Mouse (Mus musculus) A20 (cell line): Measurements from ENCODE around the gene Mcpt1.
"Not testable (repeated sequence)": the region's sequence is repeated elsewhere in the genome, so short reads cannot be mapped to it uniquely, and the experiment has no call there.

Experiments
- DNase-seq: peaks from one replicate; pipeline ENCODE4 v3.0.0-alpha.2; 2011; ENCODE audit warnings: low read depth, low spot score

The Mcpt1 gene

GRCm38 (mm10) chr14:56017671-56018070 lies at the start of gene Mcpt1:
TSS of gene Mcpt1 (plus strand) at chr14:56017971.
- DNase-seq, result not testable (repeated sequence)

- not testable (repeated sequence) for DNase-seq
Measured at GRCm38 (mm10) chr14:55987464-55987863, 30.3 kb upstream of the Mcpt1 start.

DNA sequence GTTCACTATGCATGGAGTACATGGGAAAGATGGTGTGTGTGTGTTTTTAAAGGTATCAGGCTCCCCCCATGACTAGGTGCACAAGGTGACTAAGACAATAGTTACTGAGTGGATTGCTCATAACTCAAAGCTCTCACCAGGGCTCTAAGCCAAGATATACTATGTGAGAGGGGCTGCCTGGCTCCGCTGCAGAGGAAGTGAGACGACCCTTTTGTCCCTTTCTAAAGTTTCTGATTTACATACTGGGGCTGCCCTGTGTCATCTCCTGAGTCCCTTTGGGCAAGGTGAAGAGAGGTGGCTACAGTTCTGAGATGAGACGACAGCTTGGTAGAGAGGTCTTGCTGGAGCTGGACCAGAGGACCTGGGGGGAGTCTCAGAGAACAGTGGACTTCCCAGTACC lies 4.6 kb upstream of the Mcpt1 start:
- DNase-seq, result no peak

- DNase-seq, result no peak
Measured at GRCm38 (mm10) chr14:56013924-56014323, 3.8 kb upstream of the Mcpt1 start.

- no peak for DNase-seq
Measured at GRCm38 (mm10) chr14:56019446-56019845, 1.7 kb downstream of the Mcpt1 start.

DNA sequence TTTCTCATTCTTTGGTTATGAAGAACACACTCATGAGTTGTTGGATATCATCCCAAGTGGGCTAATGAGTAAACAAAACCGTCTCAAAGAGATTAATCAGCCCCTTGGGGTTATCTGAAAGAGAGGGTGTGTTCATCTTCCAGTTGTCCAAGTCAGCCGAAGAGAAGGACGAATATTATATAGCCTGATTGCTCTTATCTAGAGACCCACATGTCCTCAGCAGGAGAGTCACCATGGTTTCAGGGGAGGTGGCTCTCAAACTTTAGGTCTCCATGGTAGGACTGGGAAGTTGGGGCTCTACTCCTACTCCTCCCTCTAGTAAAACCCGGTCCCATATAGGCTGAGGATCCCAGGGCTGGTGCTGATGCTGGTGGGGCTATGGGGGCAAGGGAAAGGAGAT lies 3.5 kb downstream of the Mcpt1 start:
- not testable (repeated sequence) for DNase-seq

GRCm38 (mm10) chr14:56030395-56030794 lies 12.6 kb downstream of the Mcpt1 start, which contains the start of gene Mcpt9:
TSS of gene Mcpt9 (minus strand) at chr14:56030495.
- not testable (repeated sequence) for DNase-seq

GRCm38 (mm10) chr14:56034433-56034832 lies 16.7 kb downstream of the Mcpt1 start:
- DNase-seq, result peak; percentile 71

DNA sequence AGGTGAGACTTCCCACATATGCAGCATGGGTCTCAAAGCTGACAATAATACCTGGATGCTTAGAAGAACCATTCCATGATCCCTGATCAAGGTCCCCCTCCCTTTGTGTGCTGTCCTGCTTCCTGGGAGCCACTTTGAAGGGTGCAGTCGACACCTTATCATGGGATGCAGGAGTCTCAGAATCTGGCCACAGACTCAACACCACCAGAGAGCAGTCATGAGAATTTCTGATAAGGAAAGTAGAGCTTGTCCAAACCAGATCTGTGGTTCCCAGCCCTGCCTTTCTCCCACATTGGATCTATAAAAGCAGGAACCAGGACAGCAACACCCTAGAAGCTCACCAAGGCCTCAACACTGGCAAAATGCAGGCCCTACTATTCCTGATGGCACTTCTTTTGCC lies 24.0 kb downstream of the Mcpt1 start, which contains the start of gene Mcpt2:
Gene Mcpt2, plus strand, starts transcription at position 250 of the 400 bp plus-strand sequence.
- DNase-seq, result not testable (repeated sequence)

GRCm38 (mm10) chr14:56055408-56055807 lies 37.6 kb downstream of the Mcpt1 start:
- no peak for DNase-seq

- no peak for DNase-seq
Measured at GRCm38 (mm10) chr14:56057722-56058121, 40.0 kb downstream of the Mcpt1 start.

DNA sequence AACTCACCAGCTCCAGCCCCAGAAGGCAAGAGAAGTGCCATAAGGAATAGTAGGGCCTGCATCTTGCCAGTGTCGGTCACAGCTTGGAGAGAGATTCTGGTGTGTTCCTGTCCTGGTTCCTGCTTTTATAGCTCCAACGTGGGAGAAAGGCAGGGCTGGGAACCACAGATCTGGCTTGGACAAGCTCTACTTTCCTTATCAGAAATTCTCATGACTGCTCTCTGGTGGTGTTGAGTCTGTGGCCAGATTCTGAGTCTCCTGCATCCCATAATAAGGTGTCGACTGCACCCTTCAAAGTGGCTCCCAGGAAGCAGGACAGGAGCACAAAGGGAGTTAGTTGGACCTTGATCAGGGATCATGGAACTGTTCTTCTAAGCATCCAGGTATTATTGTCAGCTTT lies 44.4 kb downstream of the Mcpt1 start, which contains the start of gene Mcpt4:
Gene Mcpt4, minus strand, starts transcription at position 101 of the 400 bp plus-strand sequence.
- not testable (repeated sequence) for DNase-seq
